Mouse (Mus musculus): ENCODE data around the gene Olfr267. TPM values are rescaled to one million over a fixed set of nuclear protein-coding genes. Genes with fewer than 3 reads are reported as not detected.

The Olfr267 gene
- polyA plus RNA-seq, 1 experiment from 2014 or later = not detected

Other genes starting within 250 kb of the Olfr267 start
- 76.6 and 79.4 TPM in 2 replicates for gene Lpar1, start 233.8 kb downstream of the Olfr267 start, polyA plus RNA-seq (2015; fragmentation: Nextera tagmentation; extraction: Ambion mirVana)
- 29.0 and 30.4 TPM in 2 replicates for gene Ecpas, start 125.0 kb upstream of the Olfr267 start, polyA plus RNA-seq (2015; fragmentation: Nextera tagmentation; extraction: Ambion mirVana)
- gene Zkscan16, start 155.9 kb upstream of the Olfr267 start, polyA plus RNA-seq (2015; fragmentation: Nextera tagmentation; extraction: Ambion mirVana) = 0.62 and 0.84 TPM in 2 replicates
- gene Ptgr1, start 199.4 kb upstream of the Olfr267 start, polyA plus RNA-seq (2015; fragmentation: Nextera tagmentation; extraction: Ambion mirVana) = 105 and 120 TPM in 2 replicates
- gene Dnajc25, start 207.3 kb upstream of the Olfr267 start, polyA plus RNA-seq (2015; fragmentation: Nextera tagmentation; extraction: Ambion mirVana) = 8.3 and 8.7 TPM in 2 replicates
- 7.3 and 9.1 TPM in 2 replicates for gene Gm20503, start 215.5 kb upstream of the Olfr267 start, polyA plus RNA-seq (2015; fragmentation: Nextera tagmentation; extraction: Ambion mirVana)
- 127 and 147 TPM in 2 replicates for gene Gng10, start 247.4 kb upstream of the Olfr267 start, polyA plus RNA-seq (2015; fragmentation: Nextera tagmentation; extraction: Ambion mirVana)

Data from stomach, embryonic 16.5 days (tissue).